Mouse (Mus musculus) mesoderm, embryonic 11.5 days (tissue): ENCODE results near the gene Dnah17.
A peak's percentile ranks its signal among the peaks of the same experiment; 100 is the strongest.

Experiments
- DNase-seq: peaks from one replicate; pipeline ENCODE4 v3.0.0-alpha.2; 2012; ENCODE audit warnings: low read depth, low spot score

Gene Dnah17

GRCm38 (mm10) chr11:118024111-118024510, 106.3 kb downstream of the Dnah17 start:
- no peak for DNase-seq

GRCm38 (mm10) chr11:118023475-118023874, 107.0 kb downstream of the Dnah17 start:
- DNase-seq = no peak

GRCm38 (mm10) chr11:118021806-118022205, 108.6 kb downstream of the Dnah17 start:
- peak; percentile 68 for DNase-seq

- DNase-seq = peak; percentile 18
Observed at GRCm38 (mm10) chr11:118018328-118018727, 112.1 kb downstream of the Dnah17 start.

GRCm38 (mm10) chr11:118015381-118016145, 114.9 kb downstream of the Dnah17 start:
- DNase-seq = no peak

- no peak for DNase-seq
Observed at GRCm38 (mm10) chr11:118014391-118014995, 115.9 kb downstream of the Dnah17 start.

- DNase-seq = no peak
Observed at GRCm38 (mm10) chr11:118013339-118013738, 117.1 kb downstream of the Dnah17 start.

- DNase-seq = no peak
Observed at GRCm38 (mm10) chr11:118012595-118012994, 117.8 kb downstream of the Dnah17 start.

GRCm38 (mm10) chr11:118009865-118010571, 120.4 kb downstream of the Dnah17 start:
- DNase-seq = no peak

GRCm38 (mm10) chr11:118008843-118009242, 121.6 kb downstream of the Dnah17 start:
- no peak for DNase-seq

- no peak for DNase-seq
Observed at GRCm38 (mm10) chr11:118008144-118008805, 122.2 kb downstream of the Dnah17 start.

GRCm38 (mm10) chr11:118007460-118008143, 122.8 kb downstream of the Dnah17 start:
- DNase-seq = no peak

GRCm38 (mm10) chr11:118004217-118004616, 126.2 kb downstream of the Dnah17 start:
- no peak for DNase-seq

- DNase-seq = no peak
Observed at GRCm38 (mm10) chr11:118003718-118004117, 126.7 kb downstream of the Dnah17 start.

- DNase-seq = no peak
Observed at GRCm38 (mm10) chr11:118003176-118003575, 127.3 kb downstream of the Dnah17 start.

GRCm38 (mm10) chr11:118000565-118001215, 129.7 kb downstream of the Dnah17 start:
- no peak for DNase-seq

- no peak for DNase-seq
Observed at GRCm38 (mm10) chr11:118000083-118000482, 130.4 kb downstream of the Dnah17 start.

GRCm38 (mm10) chr11:117999260-117999934, 131.0 kb downstream of the Dnah17 start:
- DNase-seq = no peak

- no peak for DNase-seq
Observed at GRCm38 (mm10) chr11:117998356-117998755, 132.1 kb downstream of the Dnah17 start.

- DNase-seq = no peak
Observed at GRCm38 (mm10) chr11:117997085-117997484, 133.3 kb downstream of the Dnah17 start.
